Mouse (Mus musculus) embryonic fibroblast, embryonic 13.5 days (primary cell): ENCODE results near the gene Polr2a.

Experiments
- CTCF ChIP-seq: IDR thresholded peaks from 2 replicates; pipeline ENCODE4 v1.5.1; 2011; ENCODE audit warnings: mild to moderate bottlenecking, control low read depth, low read length, moderate library complexity, borderline replicate concordance; ENCODE audit not compliant: insufficient read depth
- POLR2A ChIP-seq: IDR thresholded peaks from 2 replicates; pipeline ENCODE4 v1.6.1; 2011; ENCODE audit warnings: low read depth, mild to moderate bottlenecking, control low read depth, low read length, moderate library complexity

DNA sequence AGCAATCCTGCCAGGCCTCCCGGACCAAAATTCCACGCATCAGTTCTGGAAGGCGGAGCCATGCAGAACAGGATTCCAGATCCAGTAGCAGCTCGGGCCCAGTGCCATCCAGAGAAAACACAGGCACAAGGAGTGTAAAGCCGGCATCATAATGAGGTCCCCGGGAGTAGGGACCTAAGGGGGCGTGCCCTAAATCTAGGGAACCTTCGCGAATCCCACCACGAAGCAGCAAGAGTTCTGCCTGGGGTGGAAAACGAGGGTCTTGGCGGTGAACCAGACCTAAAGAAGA, 46.2 kb upstream of the Polr2a start:
- TF ChIP-seq CTCF: no peak
- TF ChIP-seq POLR2A: no peak
